Mouse (Mus musculus) embryonic facial prominence, embryonic 12.5 days (tissue): ENCODE results near the gene Csdc2. TPM values are rescaled to one million over a fixed set of nuclear protein-coding genes. Genes with fewer than 3 reads are reported as not detected.
"Not testable (repeated sequence)": the region's sequence is repeated elsewhere in the genome, so short reads cannot be mapped to it uniquely, and the experiment has no call there.

ENCODE experiments used
- ATAC-seq: fragments of 200-750 bp; cut with Nextera tagmentation; 2 replicates; pipeline ENCODE4 v1.8.0; 2017; ENCODE audit not compliant: insufficient number of reproducible peaks, insufficient read depth, low FRiP score, low TSS enrichment
- H3K27ac ChIP-seq: fragments of 300-500 bp; sonication (generic); 2 replicates; pipeline ENCODE4 v1.5.1; 2016; ENCODE audit warnings: mild to moderate bottlenecking
- H3K27me3 ChIP-seq: fragments of 300-500 bp; sonication (generic); 2 replicates; pipeline ENCODE4 v1.6.1; 2016; ENCODE audit warnings: mild to moderate bottlenecking, moderate library complexity
- H3K36me3 ChIP-seq: fragments of 300-500 bp; sonication (generic); 2 replicates; pipeline ENCODE4 v1.6.1; 2016; ENCODE audit warnings: mild to moderate bottlenecking
- H3K4me1 ChIP-seq: fragments of 300-500 bp; sonication (generic); 2 replicates; pipeline ENCODE4 v1.6.1; 2016
- H3K4me2 ChIP-seq: fragments of 300-500 bp; sonication (generic); replicated peaks from 2 replicates; pipeline ENCODE4 v1.6.1; 2016; ENCODE audit warnings: mild to moderate bottlenecking, moderate library complexity
- H3K4me3 ChIP-seq: fragments of 300-500 bp; sonication (generic); 2 replicates; pipeline ENCODE4 v1.5.1; 2016; ENCODE audit warnings: mild to moderate bottlenecking
- H3K9ac ChIP-seq: fragments of 300-500 bp; sonication (generic); 2 replicates; pipeline ENCODE4 v1.6.1; 2016; ENCODE audit warnings: mild to moderate bottlenecking, moderate library complexity
- H3K9me3 ChIP-seq: fragments of 300-500 bp; sonication (generic); 2 replicates; pipeline ENCODE4 v1.6.1; 2016; ENCODE audit warnings: mild to moderate bottlenecking, moderate library complexity
- WGBS: fragments of 180-500 bp; shearing (Covaris S2); methylation state at CpG from one replicate; pipeline ENCODE4 v1.1.7; 2016; 5-methylcytosine and 5-hydroxymethylcytosine counted together
- polyA plus RNA-seq: library from polyadenylated mRNA; unstranded; fragments of >200 nt; fragmentation: Nextera tagmentation; extraction: Ambion mirVana; gene quantifications from 2 replicates; pipeline ENCODE4 v1.2.1, GENCODE M21; 2016

The Csdc2 gene
- polyA plus RNA-seq, 1 experiment from 2014 or later = 12.8 TPM

- 0 out of 2 replicates have a peak, but pooled peaks cover 4% of the 10 kb centered on the region for H3K36me3 ChIP-seq
- H3K4me3 ChIP-seq = no peak overlapping the region
- 91% methylated on average over 3 of the region's 3 CpGs for WGBS
- H3K9ac ChIP-seq = 0 out of 2 replicates have a peak overlapping the region, but pooled peaks have one; percentile 10
- no peak overlapping the region for H3K4me2 ChIP-seq
- H3K27ac ChIP-seq = no peak overlapping the region
- no peaks in the 10 kb centered on the region for H3K27me3 ChIP-seq
- no peaks in the 10 kb centered on the region for H3K9me3 ChIP-seq
- ATAC-seq = no peak
- 0 out of 2 replicates have a peak, but pooled peaks cover 2% of the 10 kb centered on the region for H3K4me1 ChIP-seq
Measured at GRCm38 (mm10) chr15:81958906-81959305, 22.3 kb downstream of the Csdc2 start.

GRCm38 (mm10) chr15:81960171-81961077 is 23.9 kb downstream of the Csdc2 start, which contains the start of gene Pmm1:
Pmm1 (minus strand) TSS chr15:81960930.
- peak within 1 kb of the TSS; percentile 81 for H3K27ac ChIP-seq
- ATAC-seq = peak; percentile 88

GRCm38 (mm10) chr15:81961078-81961451 is 24.5 kb downstream of the Csdc2 start:
- no peaks in the 10 kb centered on the region for H3K9me3 ChIP-seq
- H3K36me3 ChIP-seq = no peaks in the 10 kb centered on the region
- no peak for ATAC-seq
- 0 out of 2 replicates have a peak, but pooled peaks cover 2% of the 10 kb centered on the region for H3K4me1 ChIP-seq
- H3K4me2 ChIP-seq = peak overlapping the region; percentile 100
- peak overlapping the region; percentile 66 for H3K4me3 ChIP-seq
- 2% methylated on average over 7 of the region's 8 CpGs for whole genome bisulfite sequencing
- no peaks in the 10 kb centered on the region for H3K27me3 ChIP-seq
- H3K9ac ChIP-seq = peak overlapping the region; percentile 68; the same call in 1 of the 2 replicates
- H3K27ac ChIP-seq = no peak overlapping the region

More at GRCm38 (mm10) chr15:81960171-81961077, 23.9 kb downstream of the Csdc2 start, which contains the start of gene Pmm1:
- Histone ChIP-seq H3K9ac (peak within 1 kb of the TSS; percentile 68), H3K4me1 (0 out of 2 replicates have a peak, but pooled peaks cover 2% of the 10 kb centered on the region), H3K4me3 (peak within 1 kb of the TSS; percentile 66), H3K9me3 (no peaks in the 10 kb centered on the region), H3K27me3 (no peaks in the 10 kb centered on the region), H3K36me3 (no peaks in the 10 kb centered on the region), H3K4me2 (peak within 1 kb of the TSS; percentile 100)
- under 1% methylated on average over 77 of the region's 77 CpGs for WGBS

GRCm38 (mm10) chr15:81964262-81964661 is 27.7 kb downstream of the Csdc2 start:
- Histone ChIP-seq H3K9ac (no peak overlapping the region), H3K4me1 (0 out of 2 replicates have a peak, but pooled peaks cover 2% of the 10 kb centered on the region), H3K27me3 (no peaks in the 10 kb centered on the region), H3K9me3 (no peaks in the 10 kb centered on the region), H3K4me3 (no peak overlapping the region), H3K36me3 (no peaks in the 10 kb centered on the region), H3K4me2 (no peak overlapping the region), H3K27ac (no peak overlapping the region)
- 65% methylated on average over 1 of the region's 1 CpGs for WGBS
- ATAC-seq = no peak

- Histone ChIP-seq H3K9ac (no peak overlapping the region), H3K27ac (no peak overlapping the region), H3K36me3 (no peaks in the 10 kb centered on the region), H3K27me3 (no peaks in the 10 kb centered on the region), H3K4me1 (0 out of 2 replicates have a peak, but pooled peaks cover 2% of the 10 kb centered on the region), H3K4me3 (no peak overlapping the region), H3K9me3 (no peaks in the 10 kb centered on the region), H3K4me2 (no peak overlapping the region)
- WGBS = 47% methylated on average over 4 of the region's 4 CpGs
- ATAC-seq = no peak
Measured at GRCm38 (mm10) chr15:81964980-81965545, 28.5 kb downstream of the Csdc2 start.

GRCm38 (mm10) chr15:81966062-81966829 is 29.7 kb downstream of the Csdc2 start:
- Histone ChIP-seq H3K4me3 (no peak overlapping the region), H3K4me2 (no peak overlapping the region), H3K9ac (no peak overlapping the region), H3K36me3 (no peaks in the 10 kb centered on the region), H3K9me3 (no peaks in the 10 kb centered on the region), H3K27ac (no peak overlapping the region), H3K27me3 (no peaks in the 10 kb centered on the region), H3K4me1 (no peaks in the 10 kb centered on the region)
- 89% methylated on average over 11 of the region's 14 CpGs for WGBS
- no peak for ATAC-seq

- 88% methylated on average over 5 of the region's 5 CpGs for WGBS
- no peaks in the 10 kb centered on the region for H3K27me3 ChIP-seq
- H3K4me1 ChIP-seq = no peaks in the 10 kb centered on the region
- no peak overlapping the region for H3K4me2 ChIP-seq
- H3K27ac ChIP-seq = no peak overlapping the region
- peaks cover 5% of the 10 kb centered on the region; the same call in 1 of the 2 replicates for H3K9me3 ChIP-seq
- no peak overlapping the region for H3K4me3 ChIP-seq
- H3K9ac ChIP-seq = no peak overlapping the region
- no peaks in the 10 kb centered on the region for H3K36me3 ChIP-seq
- no peak for ATAC-seq
Measured at GRCm38 (mm10) chr15:81967821-81968220, 31.3 kb downstream of the Csdc2 start.

- Histone ChIP-seq H3K4me1 (no peaks in the 10 kb centered on the region), H3K36me3 (no peaks in the 10 kb centered on the region), H3K4me3 (no peak overlapping the region), H3K27ac (no peak overlapping the region), H3K4me2 (no peak overlapping the region), H3K9me3 (peaks cover 5% of the 10 kb centered on the region; the same call in 1 of the 2 replicates), H3K9ac (no peak overlapping the region), H3K27me3 (no peaks in the 10 kb centered on the region)
- WGBS = 50% methylated on average over 2 of the region's 2 CpGs
- no peak for ATAC-seq
Measured at GRCm38 (mm10) chr15:81968447-81968846, 31.9 kb downstream of the Csdc2 start.

- H3K4me1 ChIP-seq = no peaks in the 10 kb centered on the region
- ATAC-seq = no peak
- peaks cover 5% of the 10 kb centered on the region; the same call in 1 of the 2 replicates for H3K9me3 ChIP-seq
- no peaks in the 10 kb centered on the region for H3K36me3 ChIP-seq
- no peak overlapping the region for H3K4me3 ChIP-seq
- 60% methylated on average over 7 of the region's 7 CpGs for WGBS
- H3K9ac ChIP-seq = no peak overlapping the region
- H3K27me3 ChIP-seq = no peaks in the 10 kb centered on the region
- H3K4me2 ChIP-seq = no peak overlapping the region
- no peak overlapping the region for H3K27ac ChIP-seq
Measured at GRCm38 (mm10) chr15:81969173-81969572, 32.6 kb downstream of the Csdc2 start.

- WGBS = 75% methylated on average over 6 of the region's 6 CpGs
- H3K27me3 ChIP-seq, H3K9ac ChIP-seq, ATAC-seq, H3K4me3 ChIP-seq, H3K4me2 ChIP-seq, H3K27ac ChIP-seq, H3K36me3 ChIP-seq, H3K9me3 ChIP-seq, H3K4me1 ChIP-seq: not testable (repeated sequence)
Measured at GRCm38 (mm10) chr15:81969635-81970034, 33.1 kb downstream of the Csdc2 start.

GRCm38 (mm10) chr15:81970498-81970897 is 33.9 kb downstream of the Csdc2 start:
- H3K4me1 ChIP-seq, H3K4me3 ChIP-seq, H3K9ac ChIP-seq, H3K27ac ChIP-seq, H3K9me3 ChIP-seq, H3K4me2 ChIP-seq, H3K27me3 ChIP-seq, H3K36me3 ChIP-seq, ATAC-seq: not testable (repeated sequence)
- WGBS = 91% methylated on average over 4 of the region's 4 CpGs
